Mouse (Mus musculus) cerebellum, postnatal 10 days (tissue): ENCODE results near the gene Plpp7.
A peak's percentile ranks its signal among the peaks of the same experiment; 100 is the strongest.

ENCODE experiments used
- DNase-seq, 2 experiments: peaks; one replicate each; pipeline ENCODE4 v3.0.0; 2021; ENCODE audit warnings: mixed read lengths in 2 of 2

The Plpp7 gene

GRCm38 (mm10) chr2:32095351-32096121 is at the start of gene Plpp7:
Gene Plpp7 (plus strand): TSS chr2:32095528.
- peak; percentile 90 to 93 for DNase-seq

DNA sequence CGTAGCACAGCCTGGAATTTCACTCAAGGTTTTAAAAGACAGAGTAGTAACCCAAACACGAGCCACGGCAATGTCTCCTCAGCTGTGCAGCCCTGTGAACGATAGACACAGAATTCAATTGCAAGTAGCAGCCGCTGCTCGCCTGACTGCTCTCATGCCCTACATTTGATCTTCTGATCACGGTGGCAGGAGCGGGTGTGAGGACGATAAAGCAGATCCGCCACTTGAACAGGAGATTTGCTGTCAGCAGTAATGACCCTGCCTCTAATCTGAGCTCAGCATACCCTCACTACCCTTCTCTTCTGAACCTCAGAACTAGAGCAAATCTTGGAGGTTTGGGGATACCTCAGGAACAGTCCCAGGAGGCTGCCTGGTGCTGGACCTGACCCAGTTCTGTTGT is 49.3 kb upstream of the Plpp7 start:
- no peak for DNase-seq

GRCm38 (mm10) chr2:32047323-32047722 is 48.0 kb upstream of the Plpp7 start:
- peak; percentile 66 to 77 for DNase-seq

DNA sequence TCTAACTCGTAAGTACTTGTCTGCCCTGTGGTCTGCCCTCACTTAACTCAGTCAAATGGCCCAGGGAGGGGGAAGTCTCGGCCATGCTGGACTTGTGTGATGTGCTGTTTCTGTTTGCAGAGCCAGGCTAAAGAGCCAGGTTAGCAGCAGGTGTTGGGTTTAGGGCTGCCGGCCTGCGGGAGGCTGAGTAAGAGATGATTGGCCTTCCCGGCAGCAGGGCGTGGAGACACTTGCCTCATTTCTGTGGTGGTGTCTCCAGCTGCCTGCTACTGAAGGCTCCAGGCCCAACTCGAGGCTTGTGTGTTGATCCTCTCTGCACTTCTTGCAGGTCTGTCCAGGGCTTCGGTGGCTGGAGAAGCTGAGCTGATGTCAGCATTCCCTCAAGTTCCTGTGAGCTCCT is 43.5 kb upstream of the Plpp7 start:
- DNase-seq: no peak

- DNase-seq: no peak
These were observed 42.9 kb upstream of the Plpp7 start for GRCm38 (mm10) chr2:32052418-32052817.

GRCm38 (mm10) chr2:32055357-32055965 is 39.9 kb upstream of the Plpp7 start:
- DNase-seq: no peak

DNA sequence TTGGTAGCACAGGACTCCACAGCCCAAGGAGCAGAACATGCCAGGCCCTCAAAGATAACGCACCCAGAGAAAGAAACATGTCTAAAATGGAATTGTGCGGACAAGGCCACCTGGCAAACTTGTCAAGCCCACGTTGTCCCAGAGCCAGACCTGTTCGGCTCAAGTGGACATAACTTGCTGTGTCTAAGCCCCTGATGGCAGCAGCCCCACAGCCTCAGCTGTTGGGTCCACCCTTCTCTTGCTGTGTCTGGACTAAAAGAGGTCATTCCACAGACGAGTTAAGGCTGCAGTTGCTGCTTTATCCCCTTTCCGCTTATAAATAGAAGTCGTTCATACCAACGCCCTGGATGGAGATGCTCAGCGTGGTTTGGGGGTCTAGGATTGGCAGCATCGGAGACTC is 38.8 kb upstream of the Plpp7 start:
- no peak for DNase-seq

DNA sequence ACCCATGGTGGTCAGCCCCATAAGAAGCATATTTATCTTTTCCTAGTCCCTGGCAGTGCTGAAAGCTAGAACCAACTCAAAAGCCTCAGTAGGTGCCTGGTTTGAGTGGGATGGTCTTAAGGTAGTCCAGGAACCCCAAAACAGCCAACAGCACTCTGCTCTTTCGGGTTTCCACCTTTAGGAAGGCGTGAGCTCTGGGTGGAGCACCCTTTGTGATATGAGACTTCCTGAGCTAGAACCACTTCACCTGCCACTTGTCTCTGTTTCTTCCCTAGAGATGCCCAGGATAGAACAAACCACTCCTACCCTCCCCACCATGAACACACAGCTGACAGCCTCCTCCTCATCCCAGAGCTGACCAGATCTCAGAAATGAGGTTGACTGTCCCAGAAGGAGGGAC is 38.0 kb upstream of the Plpp7 start:
- no peak for DNase-seq

- no peak for DNase-seq
These were observed 37.5 kb upstream of the Plpp7 start for GRCm38 (mm10) chr2:32057794-32058193.

DNA sequence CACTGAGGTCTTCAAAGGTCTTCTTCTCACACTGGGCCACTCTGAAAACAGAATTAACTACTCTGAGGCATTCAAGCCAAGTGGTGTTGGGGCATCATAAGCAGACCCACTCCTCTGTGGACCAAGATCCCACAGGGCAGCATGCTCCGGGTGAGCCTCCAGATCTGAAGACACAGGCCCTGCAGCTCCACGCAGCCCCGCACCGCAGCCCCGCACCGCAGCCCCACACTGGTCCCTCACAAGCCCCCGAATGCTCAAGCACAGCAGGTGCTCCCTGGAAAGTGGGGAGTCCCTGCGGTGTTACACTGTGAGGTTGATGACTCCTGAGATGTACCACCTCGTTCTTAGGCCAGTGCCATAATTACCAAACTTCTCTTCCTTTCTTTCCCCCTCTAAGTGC is 37.1 kb upstream of the Plpp7 start:
- no peak for DNase-seq

- DNase-seq: no peak
These were observed 36.6 kb upstream of the Plpp7 start for GRCm38 (mm10) chr2:32058716-32059115.

DNA sequence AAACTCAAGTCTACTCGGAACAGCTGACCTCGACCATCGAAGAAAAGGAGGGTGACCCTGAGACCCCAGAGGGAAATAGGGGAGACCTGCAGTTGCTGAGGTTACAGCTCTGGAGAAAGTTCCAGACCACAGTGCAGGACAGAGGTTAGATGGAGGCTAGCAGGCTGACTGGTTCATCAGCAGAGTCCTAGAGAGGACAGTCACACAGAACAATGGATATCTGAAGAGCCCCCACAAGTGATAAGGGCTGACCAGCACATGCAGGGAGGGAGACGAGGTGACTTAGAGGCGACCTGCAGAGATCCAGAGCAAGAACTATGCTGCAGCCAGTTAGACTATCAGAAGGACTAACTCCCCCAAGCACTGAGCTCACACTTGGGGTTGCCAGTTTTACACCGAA is 35.7 kb upstream of the Plpp7 start:
- no peak for DNase-seq

- DNase-seq: no peak
These were observed 35.0 kb upstream of the Plpp7 start for GRCm38 (mm10) chr2:32060228-32060805.

- no peak for DNase-seq
These were observed 34.1 kb upstream of the Plpp7 start for GRCm38 (mm10) chr2:32061189-32061588.

DNA sequence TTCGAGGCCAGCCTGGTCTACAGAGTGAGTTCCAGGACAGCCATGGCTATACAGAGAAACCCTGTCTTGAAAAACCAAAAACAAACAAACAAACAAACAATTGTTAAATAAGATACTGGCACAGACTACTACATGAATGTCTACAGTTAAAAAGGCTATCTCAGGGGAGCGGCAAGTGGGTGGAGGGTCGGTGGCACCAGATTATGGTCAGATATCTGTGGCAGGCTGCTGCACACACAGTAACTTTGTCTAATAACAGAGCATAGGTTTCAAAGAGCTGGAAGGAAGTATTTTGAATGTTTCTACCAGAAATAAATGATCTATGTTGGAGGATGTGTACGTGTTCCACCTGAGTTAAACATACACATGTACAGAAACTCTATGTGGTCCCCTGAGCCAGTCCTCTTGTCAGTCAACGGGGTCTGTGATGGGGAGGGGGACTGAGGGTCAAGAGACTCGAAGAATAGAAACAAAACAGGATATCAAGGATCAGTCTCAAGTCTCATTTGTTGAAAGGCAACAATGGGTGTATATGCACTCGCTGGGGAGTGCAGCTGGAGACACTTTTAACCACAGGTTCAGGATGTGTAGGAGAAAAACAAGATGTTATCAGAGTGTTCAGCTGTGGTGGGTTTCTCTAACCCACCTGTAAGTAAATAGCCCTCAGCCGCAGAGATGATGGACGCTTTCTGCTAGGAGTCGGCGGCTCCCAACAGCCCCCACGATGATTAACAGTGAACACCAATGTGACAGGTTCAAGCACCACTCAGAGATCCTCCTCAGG is 33.4 kb upstream of the Plpp7 start:
- DNase-seq: no peak

DNA sequence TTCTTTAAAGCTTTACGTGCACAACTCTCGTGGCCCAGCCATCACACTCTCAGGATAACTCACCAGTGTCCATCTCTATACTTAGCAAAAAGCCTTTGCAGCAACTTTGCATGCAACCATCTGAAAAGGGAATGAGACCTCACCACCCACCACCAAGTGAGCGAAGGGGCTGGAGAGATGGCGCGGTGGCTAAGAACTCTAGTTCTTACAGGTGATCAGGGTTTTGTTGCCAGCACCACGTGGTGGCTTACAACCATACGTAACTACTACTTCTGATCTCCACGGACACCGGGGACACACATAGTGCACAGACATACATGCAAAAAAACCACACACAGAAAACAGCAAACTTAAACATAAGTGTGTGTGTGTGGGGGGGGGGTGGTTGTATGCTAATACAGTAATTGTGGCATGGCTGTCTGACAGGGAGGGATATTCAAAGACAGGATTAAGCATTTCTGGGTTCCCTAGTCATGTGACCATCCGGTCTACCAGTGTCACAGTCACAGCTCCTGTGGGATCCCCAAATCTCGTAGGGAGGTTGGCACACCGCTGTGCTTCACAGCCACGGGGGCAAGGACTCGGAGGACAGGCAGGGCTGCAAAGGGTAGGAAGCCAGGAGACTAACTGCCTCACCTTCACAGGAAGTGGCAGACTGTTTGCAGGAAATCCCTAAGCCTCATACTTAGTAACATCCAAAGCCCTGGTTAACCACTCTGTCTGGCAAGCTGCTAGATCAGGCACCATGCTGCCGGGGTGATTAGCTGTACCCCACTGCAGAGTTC is 32.5 kb upstream of the Plpp7 start:
- DNase-seq: no peak

DNA sequence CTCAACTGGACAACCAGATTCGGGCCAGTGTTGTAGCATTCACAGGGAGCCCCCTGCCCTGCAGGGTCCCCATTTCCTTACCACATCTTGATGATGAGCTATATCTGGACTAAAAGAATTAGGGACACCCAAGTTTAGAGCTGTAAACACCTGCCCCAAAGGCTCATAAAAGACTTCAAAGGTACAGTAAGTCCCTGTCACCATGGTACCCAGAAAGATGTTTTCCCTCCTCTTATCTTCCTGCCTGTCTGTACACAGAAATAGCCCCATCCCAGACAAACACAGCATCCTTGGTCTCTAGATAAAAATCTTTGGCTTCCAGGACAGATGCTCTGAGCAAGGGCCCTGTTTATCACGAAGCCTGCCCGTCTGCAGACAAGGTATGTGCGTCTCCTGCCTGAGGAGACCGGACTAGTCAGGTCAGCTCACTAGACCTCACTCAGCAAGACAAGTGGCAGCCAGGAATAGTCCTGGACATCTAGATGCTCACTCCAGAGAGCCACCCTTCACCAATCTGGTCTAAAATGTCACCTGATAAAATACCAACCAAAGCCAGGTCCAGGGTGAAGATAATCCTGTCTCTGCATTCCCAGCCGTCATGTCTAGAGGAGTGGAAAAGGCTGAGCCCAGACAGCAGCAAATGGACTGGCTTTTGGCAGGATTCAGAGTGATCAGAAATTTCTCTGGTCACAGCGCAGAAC is 31.7 kb upstream of the Plpp7 start:
- no peak for DNase-seq

- DNase-seq: peak; percentile 69 to 76
These were observed 30.4 kb upstream of the Plpp7 start for GRCm38 (mm10) chr2:32064913-32065312.

GRCm38 (mm10) chr2:32065371-32065791 is 29.9 kb upstream of the Plpp7 start:
- DNase-seq: no peak

- DNase-seq: peak; percentile 65 to 79
These were observed 29.3 kb upstream of the Plpp7 start for GRCm38 (mm10) chr2:32066005-32066404.

DNA sequence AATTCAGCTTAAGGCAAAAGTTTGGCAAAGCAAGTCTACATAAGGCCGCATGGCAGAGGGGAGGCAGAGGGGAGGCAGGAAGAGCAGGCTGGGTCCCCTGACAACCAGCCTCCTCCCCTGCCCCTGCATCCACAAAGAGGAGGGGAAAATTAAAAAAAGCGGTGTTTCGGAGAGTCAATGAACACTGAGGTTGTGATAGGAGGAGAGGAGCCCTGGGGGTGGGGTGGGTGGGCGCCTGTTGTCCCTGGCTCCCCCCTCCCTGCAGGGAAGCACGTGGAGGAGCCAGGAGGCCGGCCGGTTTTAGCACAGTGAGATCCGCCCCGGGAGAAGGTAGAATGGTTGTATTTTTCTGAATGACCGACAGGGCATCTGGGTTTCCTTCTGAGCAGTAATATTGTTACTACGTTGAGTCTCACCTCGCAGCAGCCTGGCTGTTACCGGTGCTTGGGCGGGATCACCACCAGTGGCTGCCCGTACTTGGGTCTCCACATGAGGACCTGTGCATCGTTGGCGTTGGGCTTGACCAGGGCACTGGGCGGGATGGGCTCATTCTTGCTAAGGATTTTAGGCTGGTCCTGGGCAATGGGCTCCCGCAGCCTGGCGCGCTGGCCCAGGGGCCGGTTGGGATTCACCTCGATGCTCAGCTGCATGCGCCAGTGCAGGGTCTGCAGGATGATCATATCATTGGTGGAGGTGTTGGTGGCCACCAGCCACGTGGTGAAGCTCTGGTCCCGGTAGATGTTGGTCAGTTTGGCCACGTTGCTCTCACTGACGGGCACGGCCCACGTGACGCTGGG is 26.3 kb upstream of the Plpp7 start:
- no peak for DNase-seq
